Mouse (Mus musculus) central nervous system, embryonic 11.5 days (tissue): Measurements from ENCODE around the gene Cib4. TPM values are rescaled to one million over a fixed set of nuclear protein-coding genes. Genes with fewer than 3 reads are reported as not detected.

ENCODE experiments used
- polyA plus RNA-seq: library from polyadenylated mRNA; depleted of rRNA; stranded (reverse); fragments of >200 nt; gene quantifications from 2 replicates; pipeline ENCODE4 v1.2.3, GENCODE M21; 2012; rRNA removed

The Cib4 gene
- not detected in 2 replicates for polyA plus RNA-seq

GRCm38 (mm10) chr5:30545698-30546097 is at the start of gene Cib4:
Gene Cib4, minus strand, starts transcription at chr5:30545836.

GRCm38 (mm10) chr5:30587681-30588300 is 42.2 kb upstream of the Cib4 start, which contains the start of gene Kcnk3:
Gene Kcnk3, plus strand, starts transcription at chr5:30588170.

GRCm38 (mm10) chr5:30465861-30466260 is 79.8 kb downstream of the Cib4 start, which contains the start of gene 1700001C02Rik:
Gene 1700001C02Rik, plus strand, starts transcription at chr5:30466047.

GRCm38 (mm10) chr5:30461821-30462220 is 83.8 kb downstream of the Cib4 start, which contains the start of gene Otof:
Gene Otof, minus strand, starts transcription at chr5:30461932.

Other genes with a start within 250 kb of the Cib4 start
- 0.53 and 0.76 TPM in 2 replicates for gene Otof, start 83.9 kb downstream of the Cib4 start, polyA plus RNA-seq
- gene 1700001C02Rik, start 79.8 kb downstream of the Cib4 start, polyA plus RNA-seq, result not detected in 2 replicates
- gene Kcnk3, start 42.3 kb upstream of the Cib4 start, polyA plus RNA-seq, result 0.65 and 2.0 TPM in 2 replicates
- 9.5 and 27.1 TPM in 2 replicates for gene Slc35f6, start 102.1 kb upstream of the Cib4 start, polyA plus RNA-seq
- 246 and 257 TPM in 2 replicates for gene Cenpa, start 120.9 kb upstream of the Cib4 start, polyA plus RNA-seq
- gene Dpysl5, start 165.7 kb upstream of the Cib4 start, polyA plus RNA-seq, result 96.8 and 101 TPM in 2 replicates